Mouse (Mus musculus) limb, embryonic 12.5 days (tissue): ENCODE results near the gene Creb5. TPM values are rescaled to one million over a fixed set of nuclear protein-coding genes. Genes with fewer than 3 reads are reported as not detected.

Experiments used
- ATAC-seq: fragments of 200-750 bp; cut with Nextera tagmentation; 2 replicates; pipeline ENCODE4 v1.8.0; 2017; ENCODE audit warnings: low read depth, moderate TSS enrichment; ENCODE audit not compliant: insufficient number of reproducible peaks, insufficient read depth, low FRiP score, low TSS enrichment
- H3K27ac ChIP-seq: fragments of 300-500 bp; sonication (generic); 2 replicates; pipeline ENCODE4 v1.5.1; 2016; ENCODE audit warnings: mild to moderate bottlenecking, moderate library complexity
- H3K27me3 ChIP-seq: fragments of 300-500 bp; sonication (generic); 2 replicates; pipeline ENCODE4 v1.6.1; 2016; ENCODE audit warnings: mild to moderate bottlenecking, moderate library complexity
- H3K36me3 ChIP-seq: fragments of 300-500 bp; sonication (generic); 2 replicates; pipeline ENCODE4 v1.6.1; 2016; ENCODE audit warnings: mild to moderate bottlenecking, moderate library complexity
- H3K4me1 ChIP-seq: fragments of 300-500 bp; sonication (generic); replicated peaks from 2 replicates; pipeline ENCODE4 v1.6.1; 2016
- H3K4me2 ChIP-seq: fragments of 300-500 bp; sonication (generic); 2 replicates; pipeline ENCODE4 v1.6.1; 2016; ENCODE audit warnings: mild to moderate bottlenecking, moderate library complexity
- H3K4me3 ChIP-seq: fragments of 300-500 bp; sonication (generic); replicated peaks from 2 replicates; pipeline ENCODE4 v1.5.1; 2016; ENCODE audit warnings: mild to moderate bottlenecking
- H3K9ac ChIP-seq: fragments of 300-500 bp; sonication (generic); replicated peaks from 2 replicates; pipeline ENCODE4 v1.6.1; 2016; ENCODE audit warnings: mild to moderate bottlenecking, moderate library complexity
- H3K9me3 ChIP-seq: fragments of 300-500 bp; sonication (generic); 2 replicates; pipeline ENCODE4 v1.6.1; 2016; ENCODE audit warnings: mild to moderate bottlenecking, moderate library complexity
- WGBS: fragments of 180-500 bp; shearing (Covaris S2); methylation state at CpG from one replicate; pipeline ENCODE4 v1.1.7; 2016; 5-methylcytosine and 5-hydroxymethylcytosine counted together
- polyA plus RNA-seq: library from polyadenylated mRNA; unstranded; fragments of >200 nt; fragmentation: Nextera tagmentation; extraction: Ambion mirVana; gene quantifications from 2 replicates; pipeline ENCODE4 v1.2.1, GENCODE M21; 2016

The Creb5 gene
- polyA plus RNA-seq, 1 experiment from 2014 or later: 84.2 TPM

GRCm38 (mm10) chr6:53548236-53548635, 261.2 kb downstream of the Creb5 start:
- Histone ChIP-seq H3K4me3 (no peak overlapping the region), H3K9me3 (no peaks in the 10 kb centered on the region), H3K27me3 (no peaks in the 10 kb centered on the region), H3K36me3 (no peaks in the 10 kb centered on the region), H3K4me1 (peaks cover 66% of the 10 kb centered on the region), H3K4me2 (no peak overlapping the region), H3K9ac (no peak overlapping the region), H3K27ac (peak overlapping the region; percentile 75)
- WGBS: 65% methylated on average over 6 of the region's 6 CpGs
- ATAC-seq: no peak

GRCm38 (mm10) chr6:53549409-53549808, 262.3 kb downstream of the Creb5 start:
- Histone ChIP-seq H3K4me1 (peaks cover 67% of the 10 kb centered on the region), H3K27me3 (no peaks in the 10 kb centered on the region), H3K4me2 (no peak overlapping the region), H3K9me3 (no peaks in the 10 kb centered on the region), H3K27ac (peak overlapping the region; percentile 75), H3K4me3 (no peak overlapping the region), H3K36me3 (no peaks in the 10 kb centered on the region), H3K9ac (no peak overlapping the region)
- no peak for ATAC-seq
- WGBS: 25% methylated on average over 6 of the region's 6 CpGs

GRCm38 (mm10) chr6:53556050-53556449, 269.0 kb downstream of the Creb5 start:
- no peak for ATAC-seq
- Histone ChIP-seq H3K9ac (no peak overlapping the region), H3K4me1 (peaks cover 32% of the 10 kb centered on the region), H3K27me3 (no peaks in the 10 kb centered on the region), H3K4me2 (no peak overlapping the region), H3K27ac (no peak overlapping the region), H3K4me3 (no peak overlapping the region), H3K9me3 (no peaks in the 10 kb centered on the region), H3K36me3 (no peaks in the 10 kb centered on the region)
- 44% methylated on average over 6 of the region's 6 CpGs for WGBS

GRCm38 (mm10) chr6:53560928-53561327, 273.9 kb downstream of the Creb5 start:
- 74% methylated on average over 5 of the region's 5 CpGs for WGBS
- no peaks in the 10 kb centered on the region for H3K27me3 ChIP-seq
- no peak overlapping the region for H3K4me3 ChIP-seq
- no peak overlapping the region for H3K9ac ChIP-seq
- peaks cover 31% of the 10 kb centered on the region for H3K4me1 ChIP-seq
- no peaks in the 10 kb centered on the region for H3K9me3 ChIP-seq
- H3K4me2 ChIP-seq: no peak overlapping the region
- 0 out of 2 replicates have a peak overlapping the region, but pooled peaks have one; percentile 25 for H3K27ac ChIP-seq
- no peak for ATAC-seq
- no peaks in the 10 kb centered on the region for H3K36me3 ChIP-seq

GRCm38 (mm10) chr6:53562586-53562985, 275.5 kb downstream of the Creb5 start:
- WGBS: 65% methylated on average over 7 of the region's 7 CpGs
- Histone ChIP-seq H3K27me3 (no peaks in the 10 kb centered on the region), H3K4me1 (peaks cover 36% of the 10 kb centered on the region), H3K27ac (no peak overlapping the region), H3K4me2 (no peak overlapping the region), H3K9ac (no peak overlapping the region), H3K9me3 (no peaks in the 10 kb centered on the region), H3K36me3 (no peaks in the 10 kb centered on the region), H3K4me3 (no peak overlapping the region)
- ATAC-seq: no peak

- WGBS: 46% methylated on average over 16 of the region's 16 CpGs
- Histone ChIP-seq H3K4me2 (no peak overlapping the region), H3K9ac (no peak overlapping the region), H3K4me3 (no peak overlapping the region), H3K27ac (peak overlapping the region; percentile 14; the same call in 1 of the 2 replicates), H3K27me3 (no peaks in the 10 kb centered on the region), H3K4me1 (peaks cover 40% of the 10 kb centered on the region), H3K9me3 (no peaks in the 10 kb centered on the region), H3K36me3 (no peaks in the 10 kb centered on the region)
- ATAC-seq: no peak
These were observed 276.6 kb downstream of the Creb5 start for GRCm38 (mm10) chr6:53563546-53564185.

- peak overlapping the region; percentile 64; the same call in 1 of the 2 replicates for H3K27ac ChIP-seq
- peaks cover 57% of the 10 kb centered on the region for H3K4me1 ChIP-seq
- H3K27me3 ChIP-seq: no peaks in the 10 kb centered on the region
- ATAC-seq: no peak
- H3K4me3 ChIP-seq: no peak overlapping the region
- 59% methylated on average over 3 of the region's 3 CpGs for WGBS
- no peaks in the 10 kb centered on the region for H3K9me3 ChIP-seq
- no peaks in the 10 kb centered on the region for H3K36me3 ChIP-seq
- H3K4me2 ChIP-seq: no peak overlapping the region
- no peak overlapping the region for H3K9ac ChIP-seq
These were observed 282.4 kb downstream of the Creb5 start for GRCm38 (mm10) chr6:53569436-53569835.

GRCm38 (mm10) chr6:53570906-53571305, 283.8 kb downstream of the Creb5 start:
- peaks cover 62% of the 10 kb centered on the region for H3K4me1 ChIP-seq
- H3K4me2 ChIP-seq: no peak overlapping the region
- no peaks in the 10 kb centered on the region for H3K9me3 ChIP-seq
- no peak for ATAC-seq
- no peak overlapping the region for H3K9ac ChIP-seq
- H3K27ac ChIP-seq: no peak overlapping the region
- no peaks in the 10 kb centered on the region for H3K27me3 ChIP-seq
- H3K4me3 ChIP-seq: no peak overlapping the region
- H3K36me3 ChIP-seq: no peaks in the 10 kb centered on the region
- 61% methylated on average over 4 of the region's 4 CpGs for WGBS

GRCm38 (mm10) chr6:53571571-53572122, 284.6 kb downstream of the Creb5 start:
- no peaks in the 10 kb centered on the region for H3K36me3 ChIP-seq
- peaks cover 67% of the 10 kb centered on the region for H3K4me1 ChIP-seq
- no peak overlapping the region for H3K9ac ChIP-seq
- no peak overlapping the region for H3K4me2 ChIP-seq
- H3K27ac ChIP-seq: peak overlapping the region; percentile 95; the same call in 1 of the 2 replicates
- H3K9me3 ChIP-seq: no peaks in the 10 kb centered on the region
- WGBS: 84% methylated on average over 4 of the region's 4 CpGs
- ATAC-seq: no peak
- H3K27me3 ChIP-seq: no peaks in the 10 kb centered on the region
- no peak overlapping the region for H3K4me3 ChIP-seq

GRCm38 (mm10) chr6:53572456-53572855, 285.4 kb downstream of the Creb5 start:
- no peak overlapping the region for H3K9ac ChIP-seq
- H3K4me1 ChIP-seq: peaks cover 67% of the 10 kb centered on the region
- WGBS: 66% methylated on average over 4 of the region's 4 CpGs
- ATAC-seq: no peak
- H3K4me3 ChIP-seq: 0 out of 2 replicates have a peak overlapping the region, but pooled peaks have one; percentile 41
- no peaks in the 10 kb centered on the region for H3K36me3 ChIP-seq
- H3K4me2 ChIP-seq: peak overlapping the region; percentile 60
- H3K27ac ChIP-seq: peak overlapping the region; percentile 95
- no peaks in the 10 kb centered on the region for H3K27me3 ChIP-seq
- no peaks in the 10 kb centered on the region for H3K9me3 ChIP-seq

- H3K9me3 ChIP-seq: no peaks in the 10 kb centered on the region
- WGBS: 6% methylated on average over 15 of the region's 16 CpGs
- H3K9ac ChIP-seq: peak overlapping the region; percentile 54
- H3K4me1 ChIP-seq: peaks cover 71% of the 10 kb centered on the region
- peak overlapping the region; percentile 60 for H3K4me2 ChIP-seq
- H3K36me3 ChIP-seq: no peaks in the 10 kb centered on the region
- H3K27ac ChIP-seq: peak overlapping the region; percentile 95
- peak overlapping the region; percentile 41 for H3K4me3 ChIP-seq
- ATAC-seq: peak; percentile 90
- no peaks in the 10 kb centered on the region for H3K27me3 ChIP-seq
These were observed 286.1 kb downstream of the Creb5 start for GRCm38 (mm10) chr6:53572979-53573710.
